Mouse (Mus musculus) testis, adult 2 months (tissue): ENCODE results near the gene Cd177.

ENCODE experiments used
- CTCF ChIP-seq: fragments of 200-500 bp; IDR thresholded peaks from 2 replicates; pipeline ENCODE4 v1.5.1; 2012; ENCODE audit warnings: low read depth, mild to moderate bottlenecking, inconsistent platforms, low read length, moderate library complexity; ENCODE audit not compliant: control insufficient read depth, insufficient read depth, insufficient replicate concordance
- POLR2A ChIP-seq: fragments of 200-500 bp; IDR thresholded peaks from 2 replicates; pipeline ENCODE4 v1.6.1; 2012; ENCODE audit warnings: low read depth, mild to moderate bottlenecking, inconsistent platforms, low read length, moderate library complexity; ENCODE audit not compliant: control insufficient read depth

- TF ChIP-seq POLR2A: no peak
- TF ChIP-seq CTCF: no peak
Observed at GRCm38 (mm10) chr7:24776145-24776544, 16.0 kb upstream of the Cd177 start.
